Mouse (Mus musculus) CH12.LX (cell line): ENCODE data around the gene March6. TPM values are rescaled to one million over a fixed set of nuclear protein-coding genes. Genes with fewer than 3 reads are reported as not detected.

Source experiments
- DNase-seq: peaks from one replicate; pipeline ENCODE4 v3.0.0-alpha.2; 2013; ENCODE audit errors: extremely low read depth
- H3K27ac ChIP-seq: 2 replicates; pipeline ENCODE4 v1.5.1; 2012; ENCODE audit warnings: low read depth, mild to moderate bottlenecking, control low read depth, moderate library complexity; ENCODE audit not compliant: insufficient read depth
- H3K27me3 ChIP-seq: replicated peaks from 2 replicates; pipeline ENCODE3; 2012; ENCODE audit warnings: inconsistent platforms
- H3K36me3 ChIP-seq, 2 experiments: replicated peaks in 1 of 2; 2 replicates each; pipeline versions ENCODE3 to v1.6.1; 2012; ENCODE audit warnings: inconsistent platforms in 1 of 2, low read length in 1 of 2, mild to moderate bottlenecking in 1 of 2, mixed read lengths in 1 of 2, moderate library complexity in 1 of 2; ENCODE audit not compliant: control insufficient read depth in 1 of 2, insufficient read depth in 1 of 2
- H3K4me1 ChIP-seq, 2 experiments: 2 replicates each; pipeline ENCODE4 v1.6.1; 2012; ENCODE audit warnings: inconsistent platforms in 1 of 2, moderate library complexity in 1 of 2; ENCODE audit not compliant: insufficient read depth in 2 of 2, control insufficient read depth in 1 of 2
- H3K4me2 ChIP-seq: 2 replicates; pipeline ENCODE4 v1.6.1; 2012; ENCODE audit warnings: low read depth, mild to moderate bottlenecking, control low read depth; ENCODE audit not compliant: poor library complexity, insufficient read depth, severe bottlenecking
- H3K4me3 ChIP-seq, 3 experiments: fragments of 150-350 bp in 1 of 3; sonication (generic) in 1 of 3; replicated peaks in 1 of 3; 2 replicates each; pipeline versions ENCODE3 to v1.5.1; 2011 to 2012; ENCODE audit warnings: low read depth in 2 of 3, low read length in 2 of 3, mild to moderate bottlenecking in 2 of 3, moderate library complexity in 2 of 3, control low read depth in 1 of 3, improper control_type of control experiment in 1 of 3, inconsistent platforms in 1 of 3, mixed read lengths in 1 of 3; ENCODE audit not compliant: poor library complexity in 1 of 3
- H3K79me2 ChIP-seq: replicated peaks from 2 replicates; pipeline ENCODE4 v1.6.1; 2012; ENCODE audit warnings: mild to moderate bottlenecking, moderate library complexity; ENCODE audit not compliant: control insufficient read depth, poor library complexity, insufficient read depth, severe bottlenecking; ENCODE audit errors: extremely low read depth
- H3K9ac ChIP-seq: 2 replicates; pipeline ENCODE4 v1.6.1; 2012; ENCODE audit warnings: low read depth, mild to moderate bottlenecking, control low read depth, moderate library complexity; ENCODE audit not compliant: insufficient read depth
- H3K9me3 ChIP-seq: replicated peaks from 2 replicates; pipeline ENCODE3; 2012; ENCODE audit warnings: low read length, inconsistent platforms, mixed read lengths
- CHD1 ChIP-seq: IDR thresholded peaks from 2 replicates; pipeline ENCODE4 v1.6.1; 2012; ENCODE audit warnings: low read depth, low read length, improper control_type of control experiment, inconsistent platforms
- CTCF ChIP-seq, 2 experiments: IDR thresholded peaks in 1 of 2; conservative IDR thresholded peaks in 1 of 2; 2 replicates each; pipeline ENCODE4 v1.5.1; 2011 to 2012; ENCODE audit warnings: low read depth in 2 of 2, low read length in 2 of 2, improper control_type of control experiment in 1 of 2, inconsistent platforms in 1 of 2, mild to moderate bottlenecking in 1 of 2, moderate library complexity in 1 of 2
- E2F4 ChIP-seq: IDR thresholded peaks from 2 replicates; pipeline ENCODE4 v1.6.1; 2011; ENCODE audit warnings: low read depth, low read length, improper control_type of control experiment; ENCODE audit not compliant: insufficient replicate concordance
- ELF1 ChIP-seq: IDR thresholded peaks from 2 replicates; pipeline ENCODE4 v1.6.1; 2014; ENCODE audit warnings: low read depth, mild to moderate bottlenecking, inconsistent platforms, low read length, improper control_type of control experiment
- GABPA ChIP-seq: IDR thresholded peaks from 2 replicates; pipeline ENCODE4 v1.6.1; 2012; ENCODE audit warnings: low read depth, low read length, improper control_type of control experiment, inconsistent platforms; ENCODE audit not compliant: insufficient replicate concordance
- IRF4 ChIP-seq: IDR thresholded peaks from 2 replicates; pipeline ENCODE4 v1.6.1; 2014; ENCODE audit warnings: low read depth, mild to moderate bottlenecking, inconsistent platforms, low read length, improper control_type of control experiment
- JUN ChIP-seq: IDR thresholded peaks from 2 replicates; pipeline ENCODE4 v1.6.1; 2011; ENCODE audit warnings: low read depth, mild to moderate bottlenecking, low read length, improper control_type of control experiment, moderate library complexity; ENCODE audit not compliant: insufficient read depth
- KAT2A ChIP-seq: IDR thresholded peaks from 2 replicates; pipeline ENCODE4 v1.6.1; 2012; ENCODE audit warnings: low read length, improper control_type of control experiment, inconsistent platforms; ENCODE audit not compliant: insufficient replicate concordance
- MAFK ChIP-seq: IDR thresholded peaks from 2 replicates; pipeline ENCODE4 v1.6.1; 2011; ENCODE audit warnings: low read length, improper control_type of control experiment; ENCODE audit not compliant: insufficient replicate concordance
- MAX ChIP-seq: IDR thresholded peaks from 2 replicates; pipeline ENCODE4 v1.6.1; 2011; ENCODE audit warnings: low read length, improper control_type of control experiment
- MAZ ChIP-seq: IDR thresholded peaks from 2 replicates; pipeline ENCODE4 v1.6.1; 2012; ENCODE audit warnings: low read depth, mild to moderate bottlenecking, inconsistent platforms, low read length, improper control_type of control experiment, moderate library complexity
- MXI1 ChIP-seq: IDR thresholded peaks from 2 replicates; pipeline ENCODE4 v1.6.1; 2011; ENCODE audit warnings: mild to moderate bottlenecking, low read depth, low read length, improper control_type of control experiment
- NELFE ChIP-seq: IDR thresholded peaks from 2 replicates; pipeline ENCODE4 v1.6.1; 2011; ENCODE audit warnings: low read depth, low read length, improper control_type of control experiment
- NRF1 ChIP-seq: IDR thresholded peaks from 2 replicates; pipeline ENCODE4 v1.6.1; 2014; ENCODE audit warnings: low read depth, mild to moderate bottlenecking, inconsistent platforms, low read length, improper control_type of control experiment, moderate library complexity
- PAX5 ChIP-seq: IDR thresholded peaks from 2 replicates; pipeline ENCODE4 v1.6.1; 2012; ENCODE audit warnings: low read length, inconsistent platforms, mixed read lengths
- POLR2A ChIP-seq: IDR thresholded peaks from 2 replicates; pipeline ENCODE4 v1.6.1; 2011; ENCODE audit warnings: low read depth, mild to moderate bottlenecking, improper control_type of control experiment, low read length
- POLR2AphosphoS2 ChIP-seq: IDR thresholded peaks from 2 replicates; pipeline ENCODE4 v1.6.1; 2011; ENCODE audit warnings: low read depth, low read length, improper control_type of control experiment
- RAD21 ChIP-seq: IDR thresholded peaks from 2 replicates; pipeline ENCODE4 v1.6.1; 2011; ENCODE audit warnings: low read depth, mild to moderate bottlenecking, low read length, improper control_type of control experiment, moderate library complexity
- TCF12 ChIP-seq: IDR thresholded peaks from 2 replicates; pipeline ENCODE4 v1.6.1; 2014; ENCODE audit warnings: low read depth, mild to moderate bottlenecking, inconsistent platforms, low read length, improper control_type of control experiment
- UBTF ChIP-seq: IDR thresholded peaks from 2 replicates; pipeline ENCODE4 v1.6.1; 2012; ENCODE audit warnings: low read depth, mild to moderate bottlenecking, inconsistent platforms, low read length, improper control_type of control experiment, moderate library complexity
- USF1 ChIP-seq: IDR thresholded peaks from 2 replicates; pipeline ENCODE4 v1.6.1; 2014; ENCODE audit warnings: low read depth, mild to moderate bottlenecking, inconsistent platforms, low read length, improper control_type of control experiment
- dilution Hi-C: fragments of 300-500 bp; cut with MboI; formaldehyde crosslinking; loops from 2 replicates; pipeline ENCODE4 v1.14.3; 2020; ENCODE audit warnings: low sequenced_read_pairs; ENCODE audit not compliant: extremely low pct_unique_long_range_greater_than_20kb, extremely low pct_ligation_motif_present
- in situ Hi-C: fragments of 300-500 bp; cut with MboI; formaldehyde crosslinking; loops from 3 replicates; pipeline ENCODE4 v1.14.3; 2019; ENCODE audit warnings: low sequenced_read_pairs, low pct_ligation_motif_present, low pct_unique_long_range_greater_than_20kb, mixed read lengths
- polyA plus RNA-seq: library from polyadenylated mRNA; unstranded; fragments of >175 nt; gene quantifications from 2 replicates; pipeline ENCODE4 v1.2.1, GENCODE M21; 2012; ENCODE audit warnings: low read depth; ENCODE audit not compliant: insufficient read length
- total RNA-seq, 2 experiments: library from RNA; depleted of rRNA; stranded (reverse); fragments of 300-350 nt in 1 of 2; fragments of >200 nt in 1 of 2; gene quantifications; 2 replicates each; pipeline ENCODE4 v1.2.3; 2012 to 2014

The March6 gene
- total and polyA plus RNA-seq, 3 experiments = 18.3 to 41.4 (median 29.1) TPM

- H3K4me2 ChIP-seq = no peak overlapping the region
- dilution Hi-C loops = no loop called here
Observed at GRCm38 (mm10) chr15:31426066-31426706, 104.7 kb downstream of the March6 start.

DNA sequence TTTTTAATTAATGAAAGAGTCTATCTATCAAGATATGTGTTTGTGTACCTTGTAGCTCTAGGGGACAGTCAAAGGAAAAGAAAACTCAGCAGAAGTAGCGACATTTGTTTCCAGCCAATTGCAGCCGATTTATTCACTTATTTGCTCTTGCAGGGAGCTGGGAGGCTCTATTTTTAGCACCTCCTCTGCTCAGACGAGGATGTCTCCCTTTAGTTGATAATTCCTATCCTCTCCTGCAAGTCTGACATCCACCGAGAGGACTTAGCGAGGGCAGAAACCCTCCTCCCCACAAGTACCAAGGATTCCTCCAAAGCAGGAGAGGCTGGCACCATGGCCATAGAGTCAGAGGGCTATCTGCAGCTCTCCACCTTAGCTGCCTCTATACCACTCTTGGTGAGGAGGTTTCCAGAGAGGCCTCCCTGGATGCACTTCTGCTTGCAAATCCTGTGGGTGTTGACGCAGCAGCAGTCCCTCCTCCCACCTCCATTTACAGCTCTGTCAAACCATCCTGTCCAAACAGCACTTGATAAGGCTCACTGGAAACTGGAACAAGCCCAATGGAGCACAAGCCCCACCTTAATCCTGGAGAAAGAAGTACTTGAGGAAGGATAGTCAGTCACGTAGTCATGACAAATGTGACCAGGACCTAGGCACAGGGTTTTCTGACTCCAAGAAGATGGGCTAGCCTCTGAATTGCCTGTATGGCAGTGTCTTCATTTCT, 108.0 kb downstream of the March6 start:
- DNase-seq = no peak
- TF ChIP-seq USF1 (no peak), MAZ (no peak), POLR2A (no peak), TCF12 (no peak), RAD21 (no peak), MAX (no peak), JUN (no peak), GABPA (no peak), IRF4 (no peak), CHD1 (no peak), CTCF (conservative IDR thresholded peaks at IDR 0.05 in 1 of 2, IDR thresholded peaks at IDR 0.05 in 1 of 2; ENCODE audit: low read depth in 2 of 2, low read length in 2 of 2) (no peak), POLR2AphosphoS2 (no peak), MXI1 (no peak), UBTF (no peak), NELFE (no peak), PAX5 (no peak), NRF1 (no peak), E2F4 (no peak), KAT2A (no peak)
- Histone ChIP-seq H3K9ac (no peak overlapping the region), H3K27me3 (no peaks in the 10 kb centered on the region), H3K36me3 (no peaks in the 10 kb centered on the region), H3K27ac (no peak overlapping the region), H3K4me2 (no peak overlapping the region), H3K79me2 (no peaks in the 10 kb centered on the region), H3K9me3 (peaks cover 6% of the 10 kb centered on the region), H3K4me3 (no peak overlapping the region), H3K4me1 (peaks cover 20 to 56% of the 10 kb centered on the region in 2 experiments)
- dilution Hi-C loops = no loop called here
- in situ Hi-C loops = no loop called here

More at GRCm38 (mm10) chr15:31426066-31426706, 104.7 kb downstream of the March6 start:
- Histone ChIP-seq H3K27me3 (no peaks in the 10 kb centered on the region), H3K9me3 (no peaks in the 10 kb centered on the region), H3K27ac (no peak overlapping the region), H3K9ac (no peak overlapping the region), H3K79me2 (no peaks in the 10 kb centered on the region)
- TF ChIP-seq MAFK = no peak
- TF ChIP-seq ELF1 = 0 out of 2 replicates have a peak, but pooled peaks have one; percentile 9
- TF ChIP-seq MXI1 = no peak
- TF ChIP-seq, all 38 proteins: peak for 1
- no peaks in the 10 kb centered on the region for H3K36me3 ChIP-seq
- no peak overlapping the region for H3K4me3 ChIP-seq
- in situ Hi-C loops = loop anchor here (25.0 kb wide), 1 partner anchor 489 kb away; no protein-coding TSS in a partner anchor
- peaks cover 27 to 63% of the 10 kb centered on the region in 2 experiments for H3K4me1 ChIP-seq
- DNase-seq = no peak
